Mouse (Mus musculus) inflammation-experienced regulatory T-cells, adult 6 months (primary cell): ENCODE results near the gene Amh. TPM values are rescaled to one million over a fixed set of nuclear protein-coding genes. Genes with fewer than 3 reads are reported as not detected.

ENCODE experiments used
- ATAC-seq: one replicate; pipeline ENCODE4 v1.8.0; 2017
- polyA plus RNA-seq, 3 experiments: library from polyadenylated mRNA; unstranded; fragments of 100-300 nt; shearing (Covaris generic); gene quantifications; one replicate each; pipeline ENCODE4 v1.2.1; 2017

Gene Amh
- polyA plus RNA-seq, result not detected

DNA sequence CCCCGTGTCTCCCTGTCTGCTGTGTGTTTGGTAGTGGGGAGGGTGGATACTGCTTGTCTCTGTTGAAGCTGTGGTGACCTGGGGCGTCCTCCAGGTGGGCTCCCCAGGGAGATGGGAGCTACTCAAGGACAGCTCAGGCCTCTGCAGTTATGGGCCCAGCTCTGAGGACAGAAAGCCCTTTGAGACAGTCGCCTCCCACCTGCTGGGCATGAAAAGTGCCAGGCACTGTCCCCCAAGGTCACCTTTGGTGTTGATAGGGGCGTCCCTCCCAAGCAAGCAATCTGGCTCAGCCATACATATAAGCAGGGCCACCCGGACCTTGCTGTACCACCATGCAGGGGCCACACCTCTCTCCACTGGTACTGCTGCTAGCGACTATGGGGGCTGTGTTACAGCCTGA is at the start of gene Amh:
Gene Amh (plus strand): TSS at position 328 of the 400 bp plus-strand sequence.
- no peak for ATAC-seq

- no peak for ATAC-seq
These were observed 49.6 kb upstream of the Amh start for GRCm38 (mm10) chr10:80755291-80756015.

- no peak for ATAC-seq
These were observed 48.9 kb upstream of the Amh start for GRCm38 (mm10) chr10:80756099-80756498.

DNA sequence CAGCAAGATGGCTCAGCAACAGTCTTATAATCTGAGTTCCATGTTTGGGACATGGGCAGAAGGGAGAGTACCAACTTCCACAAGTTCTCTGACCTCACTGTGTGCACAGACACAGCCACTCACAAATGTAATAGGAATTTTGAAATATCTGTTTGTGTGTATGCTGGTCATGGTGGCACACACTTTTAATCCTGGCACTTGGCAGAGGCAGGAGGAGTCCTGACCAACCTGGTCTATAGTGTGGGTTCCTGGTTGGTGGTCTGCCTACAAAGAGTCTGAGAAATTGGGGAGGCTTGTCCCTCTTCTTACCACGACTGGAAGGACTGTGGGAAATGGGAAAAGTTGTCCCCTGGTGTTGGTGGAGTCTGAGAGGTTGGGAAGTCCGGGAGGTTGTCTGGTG is 48.5 kb upstream of the Amh start:
- ATAC-seq, result no peak

DNA sequence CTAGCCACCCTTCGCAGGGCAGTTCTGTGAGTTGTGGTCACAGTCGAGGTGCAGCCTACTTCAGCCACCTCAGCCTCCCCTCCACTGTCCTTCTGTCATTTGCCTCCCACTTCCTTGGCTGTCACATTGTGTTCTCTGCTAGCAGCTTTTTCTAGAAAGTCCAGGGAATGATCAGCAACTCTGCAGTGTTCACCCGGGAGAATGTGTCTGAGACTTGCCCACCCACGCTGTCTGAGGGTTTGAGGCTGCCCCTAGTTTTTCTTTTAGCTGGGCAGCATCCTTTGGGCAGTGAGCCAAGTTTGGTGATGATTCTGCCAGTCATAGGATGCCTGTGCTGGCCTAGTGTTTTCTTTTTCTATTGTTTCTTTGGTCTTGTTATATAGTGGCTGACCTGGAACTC is 48.1 kb upstream of the Amh start:
- no peak for ATAC-seq

GRCm38 (mm10) chr10:80757717-80758116 is 47.3 kb upstream of the Amh start:
- ATAC-seq, result no peak

GRCm38 (mm10) chr10:80758651-80759050 is 46.4 kb upstream of the Amh start:
- ATAC-seq, result no peak

DNA sequence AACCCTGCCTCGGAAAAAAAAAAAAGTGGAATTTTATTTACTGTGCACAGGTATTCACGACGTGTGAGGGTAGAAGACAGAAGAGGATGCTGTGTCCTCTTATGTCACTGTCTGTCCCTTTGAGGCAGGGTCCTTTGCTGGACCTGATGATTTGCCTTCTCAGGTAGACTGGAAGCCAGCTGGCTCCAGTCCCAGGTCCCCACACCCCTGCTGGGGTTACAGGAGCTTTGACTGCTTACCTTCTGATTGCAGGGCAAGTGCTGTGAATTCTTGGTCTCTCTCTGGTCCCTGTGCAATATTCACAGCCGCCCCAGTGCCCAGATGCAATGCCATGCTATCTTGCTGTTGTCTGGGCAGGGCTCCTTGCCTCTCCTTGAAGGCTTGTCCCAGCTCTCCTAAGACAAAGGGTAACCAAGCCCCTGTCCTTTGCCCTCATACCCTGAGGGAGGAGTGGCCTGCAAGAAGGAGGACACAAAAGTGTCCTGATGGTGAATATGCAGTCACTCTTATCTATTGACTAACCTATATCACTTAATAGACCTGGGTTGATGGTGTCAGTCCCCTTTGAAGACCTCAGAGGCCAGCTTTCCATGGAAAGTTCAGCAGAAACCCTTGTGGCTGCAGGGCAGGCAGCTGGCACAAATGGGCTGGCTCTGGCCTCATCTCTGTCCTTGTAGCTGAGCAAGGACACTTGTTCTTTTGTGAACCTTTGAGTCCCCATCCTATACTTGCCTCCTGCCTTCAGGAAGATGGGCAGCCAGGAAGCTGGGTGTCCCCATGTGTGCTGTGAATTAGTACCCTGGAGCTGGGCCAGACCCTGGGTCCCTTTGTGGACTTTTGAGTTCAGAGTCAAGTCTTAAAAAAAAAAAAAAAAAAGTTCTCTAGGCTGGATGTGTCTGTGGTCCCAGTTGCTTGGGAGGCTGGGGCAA is 44.2 kb upstream of the Amh start:
- no peak for ATAC-seq

DNA sequence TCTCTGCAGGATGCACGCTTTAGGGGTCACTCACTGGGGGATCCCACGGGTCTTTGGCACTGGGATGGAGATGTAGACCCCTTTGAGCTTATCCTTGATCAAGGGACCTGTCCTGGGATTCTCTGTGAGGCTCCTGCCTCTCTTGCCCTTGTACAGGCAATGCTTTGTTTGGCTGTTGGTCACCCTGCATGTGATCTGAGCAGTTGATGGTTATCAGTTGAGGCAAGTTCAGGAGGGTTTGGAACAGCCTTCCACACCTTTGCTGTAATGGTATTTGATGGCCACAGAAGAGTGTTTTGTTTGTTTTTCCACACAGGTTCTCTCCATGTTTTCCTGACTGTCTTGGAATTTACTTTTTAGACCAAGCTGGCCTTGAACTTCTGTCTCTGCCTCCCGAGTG is 43.2 kb upstream of the Amh start:
- no peak for ATAC-seq

DNA sequence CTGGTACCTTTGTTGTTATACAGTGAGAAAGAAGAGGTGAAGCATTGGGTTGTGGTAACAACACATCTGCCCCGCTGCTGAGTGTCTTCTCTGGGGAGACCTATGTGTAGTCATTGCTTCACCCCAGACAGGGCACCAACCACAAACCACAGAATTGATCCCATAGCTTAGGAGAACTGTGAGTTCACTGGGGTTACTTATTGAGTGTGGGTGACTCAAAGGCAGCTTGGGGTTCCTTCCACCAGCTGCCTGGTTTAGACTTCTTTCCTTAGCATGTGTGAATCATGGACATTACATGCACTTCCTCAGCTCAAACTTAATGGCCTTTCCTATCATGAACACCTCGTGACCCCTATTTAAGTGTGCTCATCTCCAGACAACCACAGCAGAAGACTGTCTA is 41.5 kb upstream of the Amh start:
- ATAC-seq, result peak; percentile 35

- no peak for ATAC-seq
These were observed 39.3 kb upstream of the Amh start for GRCm38 (mm10) chr10:80765746-80766145.

DNA sequence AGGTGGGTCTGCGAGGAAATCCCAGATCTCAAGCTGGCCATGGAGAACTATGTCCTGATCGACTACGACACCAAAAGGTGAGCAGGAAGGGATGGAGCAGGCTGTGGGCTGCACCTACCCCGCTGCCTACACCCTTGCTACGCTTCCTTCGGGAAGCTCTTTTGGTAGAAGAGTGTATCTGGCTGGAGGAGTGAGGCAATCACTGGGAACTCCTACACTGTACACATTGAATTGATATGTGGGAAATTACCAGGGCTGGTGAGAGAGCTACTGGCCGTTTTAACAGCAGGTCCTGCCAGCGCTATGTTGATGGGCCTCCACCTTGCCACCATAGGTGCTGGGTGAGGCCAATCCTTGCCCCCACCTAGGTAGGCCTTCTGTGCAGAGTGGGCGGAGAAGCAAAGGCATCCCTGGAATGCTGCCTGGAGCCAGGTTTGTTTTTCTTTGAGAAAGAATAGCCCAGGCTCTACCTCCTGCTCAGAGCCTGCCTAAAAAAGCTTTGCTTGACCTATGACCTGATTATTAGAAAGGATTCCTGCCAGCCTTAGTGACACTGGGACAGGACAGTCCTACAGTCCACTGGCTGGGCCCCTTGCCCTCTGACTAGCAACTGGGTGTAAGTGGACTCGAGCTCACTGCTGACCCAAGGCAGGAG is 38.8 kb upstream of the Amh start:
- no peak for ATAC-seq

DNA sequence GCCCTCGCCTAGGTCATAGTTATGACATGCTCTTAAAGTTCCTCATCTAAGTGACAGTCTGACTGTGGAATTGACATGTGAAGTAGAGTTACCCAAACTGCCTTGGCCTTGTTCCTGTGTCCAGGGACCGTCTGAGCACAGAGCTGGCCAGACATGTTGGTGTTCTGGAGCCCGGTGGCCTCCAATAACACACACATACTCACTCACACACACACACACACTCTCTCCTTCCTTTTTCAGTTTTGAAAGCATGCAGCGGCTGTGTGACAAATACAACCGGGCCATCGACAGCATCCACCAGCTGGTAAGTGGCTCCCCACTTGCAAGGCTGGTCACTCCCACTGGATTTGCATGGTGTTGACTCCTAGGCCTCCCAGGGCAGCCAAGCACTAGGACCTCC is 36.7 kb upstream of the Amh start:
- ATAC-seq, result no peak

DNA sequence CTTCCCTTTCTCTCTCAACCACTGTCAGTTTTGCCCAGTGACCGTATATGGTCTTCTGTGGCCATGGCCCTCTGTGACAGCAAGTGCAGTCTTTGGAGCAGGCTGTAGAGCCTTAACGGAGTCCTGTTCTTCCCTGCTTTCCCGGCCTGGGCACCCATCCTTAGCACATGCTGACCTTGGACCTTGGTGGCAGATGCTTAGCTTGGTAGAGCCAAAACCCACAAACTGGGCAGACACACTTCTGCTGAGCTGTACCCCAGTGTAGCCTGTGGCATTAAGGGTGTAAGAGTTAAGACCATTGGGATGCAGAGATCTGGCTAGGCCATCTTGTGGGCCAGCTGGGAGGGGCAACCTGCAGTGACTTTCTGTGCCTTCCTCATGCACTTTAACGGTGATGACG is 31.2 kb upstream of the Amh start:
- ATAC-seq, result no peak

DNA sequence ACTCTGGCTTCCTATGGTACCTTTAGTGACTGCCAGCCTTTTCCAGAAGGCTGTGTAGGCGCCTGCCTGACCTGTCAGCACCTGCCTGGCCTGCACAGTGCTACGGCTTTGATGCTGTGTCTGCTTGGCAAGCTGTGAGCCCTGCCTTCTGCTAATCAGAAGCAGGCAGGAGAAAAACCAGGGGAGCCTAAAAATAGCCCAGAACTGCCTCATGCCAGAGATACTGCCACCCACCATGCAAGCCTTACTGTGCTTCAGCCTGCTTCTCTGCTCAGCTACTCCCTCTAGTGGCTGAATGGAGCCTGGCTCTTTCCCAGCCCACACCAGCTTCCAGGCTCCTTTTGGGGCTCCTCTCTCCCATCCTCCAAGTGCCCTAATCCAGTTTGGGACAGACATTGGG is 30.5 kb upstream of the Amh start:
- peak; percentile 72 for ATAC-seq

- ATAC-seq, result no peak
These were observed 30.1 kb upstream of the Amh start for GRCm38 (mm10) chr10:80774981-80775380.

DNA sequence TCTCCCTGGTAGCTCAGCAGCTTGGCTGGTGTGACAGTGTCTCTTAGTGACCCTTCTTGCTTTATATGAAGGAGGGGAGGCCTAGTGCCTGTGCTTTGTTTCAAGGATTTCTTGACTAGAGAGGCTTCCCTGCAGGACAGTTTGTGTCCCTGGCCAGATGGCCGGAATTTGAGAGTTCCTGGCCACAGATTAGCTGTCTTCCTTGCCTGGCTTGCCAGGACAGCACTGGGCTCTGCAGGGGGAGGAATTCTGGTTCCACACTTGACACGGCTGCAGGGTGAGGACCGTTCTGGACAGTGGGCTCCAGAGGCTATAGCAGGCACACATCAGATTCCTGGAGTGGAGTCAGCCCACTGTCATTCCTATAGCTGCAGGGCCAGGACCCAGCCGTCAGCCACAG is 29.3 kb upstream of the Amh start:
- no peak for ATAC-seq

- ATAC-seq, result no peak
These were observed 28.6 kb upstream of the Amh start for GRCm38 (mm10) chr10:80776358-80776869.

- no peak for ATAC-seq
These were observed 27.9 kb upstream of the Amh start for GRCm38 (mm10) chr10:80777123-80777522.

DNA sequence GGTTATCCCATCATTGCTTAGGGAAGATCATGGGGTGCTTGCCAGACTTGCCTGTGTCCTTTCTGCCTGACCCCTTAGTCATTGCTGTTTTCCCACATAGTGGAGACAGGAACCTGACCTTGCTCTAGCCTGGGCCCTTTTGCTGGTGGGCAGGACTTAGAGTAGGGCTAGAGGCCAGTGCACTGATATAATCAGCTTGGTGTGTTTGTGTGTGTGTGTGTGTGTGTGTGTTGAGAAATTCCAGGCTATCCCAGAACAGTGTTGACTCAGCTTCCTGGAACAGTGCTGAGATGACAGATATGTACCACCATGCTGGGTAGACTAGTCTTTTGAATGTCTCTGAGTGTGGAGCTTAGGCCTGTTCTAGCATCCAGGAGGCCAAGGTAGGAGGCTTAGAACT is 25.5 kb upstream of the Amh start:
- ATAC-seq, result no peak

GRCm38 (mm10) chr10:80784302-80784701 is 20.7 kb upstream of the Amh start:
- ATAC-seq, result no peak

DNA sequence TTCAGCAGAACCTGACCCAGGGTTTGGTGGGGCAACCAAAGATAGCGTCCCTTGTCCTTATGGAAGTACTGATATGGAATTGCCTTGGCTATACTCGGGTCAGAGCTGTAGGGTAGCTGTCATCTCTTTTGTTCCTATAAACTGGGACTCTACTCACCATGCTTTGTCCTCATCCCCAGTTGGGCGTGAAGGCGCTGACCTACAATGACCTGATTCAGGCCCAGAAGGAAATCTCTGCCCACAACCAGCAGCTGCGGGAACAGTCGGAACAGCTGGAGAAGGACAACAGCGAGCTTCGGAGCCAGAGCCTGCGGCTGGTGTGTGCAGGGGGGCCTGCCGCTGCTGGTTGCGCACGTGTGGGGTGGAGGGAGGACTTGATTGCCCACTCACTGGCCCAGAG is 20.2 kb upstream of the Amh start:
- ATAC-seq, result no peak

DNA sequence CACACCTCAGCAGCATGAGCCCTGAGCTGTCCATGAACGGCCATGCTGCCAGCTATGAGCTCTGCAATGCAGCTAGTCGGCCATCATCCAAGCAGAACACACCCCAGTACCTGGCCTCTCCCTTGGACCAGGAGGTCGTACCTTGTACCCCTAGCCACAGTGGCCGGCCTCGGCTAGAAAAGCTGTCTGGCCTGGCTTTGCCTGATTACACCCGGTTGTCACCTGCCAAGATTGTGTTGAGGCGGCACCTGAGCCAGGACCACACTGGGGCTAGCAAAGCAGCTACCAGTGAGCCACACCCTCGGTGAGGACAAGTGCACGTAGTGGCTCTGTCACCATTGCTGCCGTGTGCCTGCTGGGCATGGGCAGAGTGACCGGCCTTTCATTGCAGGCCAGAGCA is 19.1 kb upstream of the Amh start:
- ATAC-seq, result no peak
